Mouse (Mus musculus) lung, postnatal 14 days (tissue): ENCODE data around the gene Unc45a.
"Not testable (repeated sequence)": the region's sequence is repeated elsewhere in the genome, so short reads cannot be mapped to it uniquely, and the experiment has no call there.

ENCODE experiments used
- DNase-seq: peaks from one replicate; pipeline ENCODE4 v3.0.0; 2021

Gene Unc45a

DNA sequence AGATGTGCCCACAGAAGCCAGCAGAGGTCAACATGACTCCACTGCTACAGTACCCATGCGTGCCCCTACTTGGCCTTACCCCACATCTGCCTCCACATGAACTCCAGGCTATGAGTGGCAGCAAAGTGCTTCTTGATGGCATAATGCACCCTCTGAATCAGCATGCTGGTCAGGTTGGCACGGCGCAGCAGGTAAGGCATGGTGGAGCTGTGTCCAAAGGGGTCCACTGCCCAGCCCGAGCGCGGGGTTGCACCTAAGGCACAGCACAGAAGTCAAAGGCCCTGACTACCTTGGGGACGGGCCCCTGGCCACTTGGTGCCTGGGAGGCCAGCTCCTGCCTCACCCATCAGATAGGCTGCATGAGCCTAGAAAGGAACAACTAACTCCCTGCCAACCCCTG, 26.4 kb upstream of the Unc45a start:
- no peak for DNase-seq

GRCm38 (mm10) chr7:80365759-80366158, 25.0 kb upstream of the Unc45a start:
- peak; percentile 45 for DNase-seq

DNA sequence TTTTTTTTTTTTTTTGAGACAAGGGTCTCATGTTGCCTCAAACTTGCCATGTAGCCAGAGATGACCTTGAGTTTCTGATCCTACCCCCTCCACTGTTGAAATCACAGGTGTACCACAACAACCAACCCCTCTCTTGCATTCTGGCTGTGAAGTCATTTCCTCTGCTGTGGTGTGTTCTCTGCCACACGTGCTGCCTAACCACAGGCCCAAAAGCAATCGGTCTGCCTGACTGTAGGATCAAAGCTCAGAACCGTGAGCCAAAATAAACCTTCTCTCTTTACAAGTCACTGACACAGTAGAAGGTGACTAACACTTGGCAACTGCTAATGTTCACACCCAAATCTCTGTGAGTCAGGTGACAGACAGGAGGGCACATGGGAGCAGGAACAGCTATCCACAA, 19.6 kb upstream of the Unc45a start:
- no peak for DNase-seq

DNA sequence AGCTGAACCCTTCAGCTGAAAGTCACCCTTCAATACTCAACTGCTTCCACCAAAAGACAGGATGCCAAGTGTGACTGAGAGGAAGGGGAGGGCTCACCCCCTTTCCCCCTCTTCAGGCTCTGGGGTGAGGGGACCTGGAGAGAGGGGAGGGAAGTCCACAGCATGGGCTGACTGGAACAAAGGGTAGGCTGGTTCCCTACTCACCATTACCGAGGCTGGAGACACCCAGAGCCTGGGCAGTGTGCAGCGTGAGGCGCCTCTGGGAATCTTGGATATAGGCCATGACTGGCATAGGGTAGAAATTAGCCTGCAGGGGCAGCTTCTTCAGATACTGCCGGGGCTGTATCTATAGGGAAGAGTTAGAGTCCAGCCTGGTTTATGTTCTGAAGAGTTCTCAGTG, 17.2 kb upstream of the Unc45a start:
- DNase-seq: no peak

DNA sequence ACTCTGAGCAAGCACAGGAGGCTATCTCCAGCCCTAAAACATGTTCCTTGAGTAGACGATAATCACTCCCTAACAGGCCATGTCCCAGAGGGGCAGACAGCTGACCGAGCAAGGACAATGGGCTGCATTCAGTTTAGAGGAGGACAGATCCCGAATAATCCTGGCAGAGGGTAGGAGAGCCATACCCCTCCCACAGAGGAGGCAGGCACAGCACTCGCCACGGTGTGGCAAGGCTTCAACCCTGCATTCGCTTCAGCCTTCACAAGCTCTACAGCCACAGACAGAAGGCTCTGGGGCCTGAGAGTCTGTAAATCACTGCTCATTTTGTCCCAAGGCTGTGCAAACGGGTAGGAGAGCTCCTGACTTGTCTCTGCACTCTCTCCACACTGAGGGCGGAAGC, 16.4 kb upstream of the Unc45a start:
- no peak for DNase-seq

DNA sequence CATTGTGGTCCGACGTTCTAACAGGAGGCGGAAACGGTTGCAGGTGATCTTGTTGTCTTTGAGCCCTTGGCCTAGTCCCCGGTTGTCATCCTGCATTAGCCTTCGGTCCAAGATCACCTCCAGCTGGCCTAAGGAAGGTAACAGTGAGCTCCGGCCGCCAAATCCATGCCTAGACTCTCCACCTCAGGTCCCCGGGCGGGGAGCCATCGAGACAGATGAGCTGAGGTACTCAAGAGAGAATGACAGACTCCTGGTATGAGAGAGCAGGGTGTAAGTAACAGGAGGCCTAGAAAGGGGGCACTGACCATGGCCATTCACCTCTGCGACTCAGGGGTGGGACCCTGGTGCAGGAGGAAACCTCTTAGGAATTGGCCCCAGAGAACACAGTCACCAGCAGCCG, 15.5 kb upstream of the Unc45a start:
- DNase-seq: no peak

GRCm38 (mm10) chr7:80352920-80353319, 12.1 kb upstream of the Unc45a start:
- no peak for DNase-seq

DNA sequence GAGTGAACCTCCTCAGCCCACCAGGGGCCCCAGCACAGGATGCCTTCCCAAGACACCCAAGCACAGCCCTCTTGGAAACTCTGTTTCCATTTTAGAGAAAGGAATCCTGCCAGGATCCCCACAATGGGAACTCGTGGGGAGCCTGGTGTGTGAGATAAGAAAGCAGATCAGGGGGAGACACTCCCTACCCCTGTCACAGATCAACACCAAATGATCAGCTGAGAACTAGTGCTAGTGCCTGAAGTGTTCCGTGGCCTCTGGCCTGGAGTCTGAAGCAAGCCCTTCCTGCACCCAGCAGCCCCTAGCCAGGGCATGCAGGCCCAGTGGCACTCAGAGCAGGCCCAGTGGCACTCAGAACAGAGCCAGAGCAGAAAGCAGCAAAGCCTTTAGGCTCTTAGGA, 10.0 kb upstream of the Unc45a start:
- DNase-seq: no peak

GRCm38 (mm10) chr7:80347670-80348586, 7.1 kb upstream of the Unc45a start:
- no peak for DNase-seq

DNA sequence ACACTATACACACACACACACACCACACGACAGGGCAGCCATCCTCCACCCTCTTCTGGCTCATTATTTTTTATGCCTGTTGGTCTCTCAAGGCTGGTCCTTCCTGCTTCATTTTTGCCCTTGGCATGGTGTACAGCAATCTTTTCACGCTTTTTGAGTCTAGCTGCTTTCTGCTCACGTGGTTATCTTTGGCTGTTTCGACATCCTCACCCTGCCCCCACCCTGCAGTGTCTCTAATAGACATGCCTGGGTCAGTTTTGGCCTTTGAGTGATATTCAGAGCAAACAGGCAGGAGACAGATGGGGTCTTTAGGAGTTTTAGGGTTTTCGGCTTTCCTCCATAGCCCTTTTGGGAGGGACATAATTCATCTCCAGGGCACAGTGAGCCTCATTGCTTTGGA, 6.0 kb upstream of the Unc45a start:
- peak; percentile 42 for DNase-seq

DNA sequence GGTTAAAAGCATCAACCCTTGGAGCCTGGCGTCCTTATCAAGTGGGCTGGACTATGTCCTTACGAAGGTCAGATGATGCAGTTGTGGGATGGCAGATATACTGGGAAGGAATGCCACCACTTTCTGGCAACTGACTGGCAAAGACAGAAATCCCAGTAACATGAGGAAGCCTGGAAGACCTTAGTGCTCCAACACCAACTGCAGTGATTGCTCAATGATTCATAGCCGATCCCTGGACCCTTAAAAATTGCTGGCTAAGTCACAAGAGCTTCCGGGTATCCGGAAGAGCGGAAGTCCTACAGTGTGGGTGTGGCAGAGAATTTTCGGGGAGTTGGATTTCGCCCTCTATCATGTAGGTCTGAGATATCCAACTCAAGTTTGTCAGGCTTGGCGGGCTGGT, 5.4 kb upstream of the Unc45a start:
- no peak for DNase-seq

GRCm38 (mm10) chr7:80343270-80344018, 2.6 kb upstream of the Unc45a start:
- DNase-seq: no peak

- peak; percentile 97 for DNase-seq
These were observed 2.1 kb upstream of the Unc45a start, which contains the start of gene Hddc3 for GRCm38 (mm10) chr7:80342858-80343257. TSS of gene Hddc3 (plus strand) at chr7:80343104.

GRCm38 (mm10) chr7:80341793-80342192, 988 bp upstream of the Unc45a start:
- no peak for DNase-seq

- peak; percentile 99 for DNase-seq
These were observed 794 bp downstream of the Unc45a start for GRCm38 (mm10) chr7:80339793-80340628.

DNA sequence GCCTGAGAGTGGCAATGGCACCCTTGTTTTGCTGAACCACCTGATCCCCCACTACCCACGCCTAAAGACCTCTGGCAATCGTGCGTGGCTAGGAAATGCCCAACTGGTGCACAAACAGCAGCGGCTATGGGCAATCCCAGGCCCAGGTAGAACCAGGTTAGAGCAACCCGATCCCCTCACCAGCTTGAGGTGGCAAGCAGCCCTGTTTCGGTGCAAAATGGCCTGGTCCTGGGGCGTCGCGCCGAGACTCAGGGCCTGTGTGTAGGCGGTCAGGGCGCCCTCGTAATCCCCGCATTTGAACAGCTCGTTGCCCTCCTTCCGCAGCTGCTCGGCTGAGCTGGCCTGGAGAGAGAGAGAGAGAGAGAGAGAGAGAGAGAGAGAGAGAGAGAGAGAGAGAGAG, 1.4 kb downstream of the Unc45a start:
- DNase-seq: peak; percentile 24

DNA sequence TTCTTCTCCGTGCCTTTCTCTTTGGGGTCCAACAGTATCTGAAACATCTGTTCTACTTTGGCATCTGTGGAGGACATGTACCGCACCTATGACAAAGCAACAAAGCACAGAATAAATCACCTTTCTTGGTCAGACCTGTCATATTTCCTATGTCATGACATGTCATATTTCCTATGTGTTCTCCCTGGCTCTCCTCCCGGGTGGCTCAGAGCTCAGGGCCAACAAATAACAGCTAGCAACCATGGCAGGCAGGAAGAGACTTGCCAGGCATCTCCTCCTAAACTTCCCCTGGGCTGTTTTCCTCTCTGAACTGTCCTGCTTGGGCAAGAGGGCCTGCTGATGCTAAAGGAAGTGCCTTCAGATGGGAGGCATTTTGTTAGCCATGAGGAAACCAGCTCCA, 3.9 kb downstream of the Unc45a start:
- no peak for DNase-seq

- DNase-seq: no peak
These were observed 6.0 kb downstream of the Unc45a start for GRCm38 (mm10) chr7:80334848-80335247.

DNA sequence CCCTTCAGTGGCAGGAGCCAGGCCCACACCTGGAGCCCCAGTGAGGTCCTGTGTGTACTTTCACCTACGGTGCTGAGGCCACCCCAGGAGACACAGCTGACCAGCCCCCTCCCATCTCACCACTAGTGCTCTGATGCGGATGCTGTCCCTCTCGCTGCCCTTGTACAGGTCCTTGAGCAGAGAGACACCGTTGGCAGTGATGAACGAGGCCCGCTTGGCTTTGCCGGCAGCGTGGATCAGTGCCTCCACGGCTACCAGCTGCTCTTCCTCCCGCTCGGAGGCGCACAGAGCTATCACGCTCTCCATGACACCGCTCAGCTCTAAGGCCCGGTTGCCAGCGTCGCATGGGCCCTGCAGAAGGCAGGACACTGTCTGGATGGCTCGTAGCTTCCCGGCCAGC, 9.4 kb downstream of the Unc45a start:
- no peak for DNase-seq

DNA sequence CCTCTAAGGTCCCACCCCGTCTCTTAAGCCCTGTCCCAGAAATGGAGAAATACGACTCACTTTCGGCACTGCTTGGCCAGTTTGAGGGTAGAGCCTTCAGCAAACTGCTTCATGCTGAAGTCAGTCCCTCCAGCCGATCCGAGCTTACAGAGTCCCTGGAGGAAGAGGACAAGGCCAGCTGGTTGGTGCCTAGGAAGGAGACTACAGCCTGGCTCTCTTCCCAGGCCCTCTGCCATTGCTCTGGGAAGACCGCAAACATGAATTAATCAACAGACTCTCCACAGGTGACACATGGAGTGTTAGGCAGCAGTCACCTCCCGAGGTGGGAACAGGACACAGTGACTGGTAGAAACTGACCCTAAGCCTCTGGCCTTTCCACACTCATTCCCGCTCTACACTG, 10.5 kb downstream of the Unc45a start:
- no peak for DNase-seq

DNA sequence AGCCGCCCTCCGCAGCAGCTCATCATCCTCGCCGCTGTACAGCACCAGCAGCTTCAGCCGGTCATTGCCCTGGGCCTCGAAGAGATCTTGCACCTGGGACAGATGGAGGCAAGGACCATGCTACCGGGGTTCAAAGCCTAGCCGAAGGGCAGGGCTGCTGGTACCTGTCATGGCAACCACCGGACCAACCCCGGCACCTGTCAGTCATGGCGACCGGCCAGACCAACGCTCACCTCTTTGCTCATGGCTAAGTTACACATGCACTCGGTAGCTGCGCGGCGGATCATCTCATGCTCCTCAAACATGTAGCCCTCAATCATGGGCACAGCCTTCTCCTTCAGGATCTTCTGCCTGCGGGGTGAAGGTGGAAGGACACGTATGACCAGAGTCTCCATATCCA, 14.7 kb downstream of the Unc45a start:
- no peak for DNase-seq

- no peak for DNase-seq
These were observed 15.4 kb downstream of the Unc45a start for GRCm38 (mm10) chr7:80325292-80325868.

DNA sequence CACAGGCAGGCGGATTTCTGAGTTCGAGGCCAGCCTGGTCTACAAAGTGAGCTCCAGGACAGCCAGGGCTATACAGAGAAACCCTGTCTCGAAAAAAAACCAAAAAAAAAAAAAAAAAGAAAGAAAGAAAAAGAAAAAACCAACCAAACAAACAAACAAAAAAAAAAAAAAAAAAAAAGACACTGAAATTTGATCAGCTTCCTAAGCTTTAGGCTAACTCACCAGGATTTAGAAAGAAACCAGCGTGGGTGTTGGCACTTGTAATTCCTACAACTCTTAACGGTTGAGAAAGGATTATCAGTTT, 16.0 kb downstream of the Unc45a start:
- not testable (repeated sequence) for DNase-seq
